ENCODE assay signal across 21 mouse cellular contexts in genomic region chr12:65771531-65771930, GRCm38 (mm10).
DNase-seq lines count a peak whose midpoint lies in the region; ATAC-seq and TF ChIP-seq lines count a peak whose summit lies in the region.
"Had no signal": no experiment of that assay in that cellular context is flagged by ENCODE, and none has a peak within 500 bp of the region (broad histone marks: within the 10 kb centered on the region; RNA-seq: fewer than 3 reads in every experiment).

No protein-coding gene starts in this region.

- no peak overlapping the region for H3K4me3 ChIP-seq in forebrain, embryonic 14.5 days (ENCODE audit: low read depth, low read length)
- H3K4me3 ChIP-seq in forebrain, embryonic 12.5 days (replicated peaks) = no peak overlapping the region
- H3K4me3 ChIP-seq in left cerebral cortex, adult 2 months = no peak overlapping the region
- no peak overlapping the region for H3K4me3 ChIP-seq in embryonic facial prominence, embryonic 14.5 days (ENCODE audit: low read depth, low read length)
- H3K4me3 ChIP-seq: embryonic facial prominence, embryonic 15.5 days; gastrocnemius, adult 2 months; heart, embryonic 13.5 days; limb, embryonic 13.5 days; liver, embryonic 13.5 days; midbrain, embryonic 10.5 days had no signal

- no peaks in the 10 kb centered on the region for H3K9me3 ChIP-seq in forebrain, embryonic 14.5 days (replicated peaks; ENCODE audit: control insufficient read depth, low read length)
- no peaks in the 10 kb centered on the region for H3K9me3 ChIP-seq in forebrain, embryonic 12.5 days
- no peaks in the 10 kb centered on the region for H3K9me3 ChIP-seq in embryonic facial prominence, embryonic 14.5 days (ENCODE audit: control insufficient read depth, low read length)
- H3K9me3 ChIP-seq: embryonic facial prominence, embryonic 15.5 days; heart, embryonic 13.5 days; limb, embryonic 13.5 days; liver, embryonic 13.5 days had no signal

- peak; percentile 2 for DNase-seq in cerebellum, adult 9-10 months
- DNase-seq in cerebellum, adult 8-10 months = no peak
- DNase-seq in forebrain, embryonic 14.5 days (ENCODE audit: low spot score) = peak; percentile 23
- peak; percentile 17 for DNase-seq in left cerebral cortex, postnatal 4 days
- DNase-seq in left cerebral cortex, adult 2 months (ENCODE audit: extremely low spot score in 1 of 2, low spot score in 2 of 2) = no peak
- peak; percentile 2 for DNase-seq in embryonic facial prominence, embryonic 14.5 days (ENCODE audit: low spot score)
- no peak for DNase-seq in adrenal gland, postnatal 36 days
- DNase-seq: adrenal gland, adult 8-10 months; gastrocnemius, adult 2 months; heart, postnatal 36 days; kidney, adult 9 months; liver, embryonic 13.5 days; thymus, adult 2 months had no signal

- WGBS in forebrain, embryonic 14.5 days = 68% methylated on average over 6 of the region's 6 CpGs
- WGBS in forebrain, embryonic 12.5 days = 84% methylated on average over 6 of the region's 6 CpGs
- 76% methylated on average over 6 of the region's 6 CpGs for WGBS in embryonic facial prominence, embryonic 14.5 days

- H3K4me2 ChIP-seq in forebrain, embryonic 14.5 days (ENCODE audit: low read length) = no peak overlapping the region
- no peak overlapping the region for H3K4me2 ChIP-seq in forebrain, embryonic 12.5 days
- no peak overlapping the region for H3K4me2 ChIP-seq in embryonic facial prominence, embryonic 14.5 days (ENCODE audit: low read depth, low read length)
- H3K4me2 ChIP-seq: embryonic facial prominence, embryonic 15.5 days; heart, embryonic 13.5 days; hindbrain, embryonic 14.5 days; limb, embryonic 13.5 days; liver, embryonic 13.5 days had no signal

- intact Hi-C loops in left cerebral cortex, postnatal 4 days (cut with DNase I) = no loop called here
- intact Hi-C loops in left cerebral cortex, adult 2 months (cut with DNase I) = no loop called here

- no peak for TF ChIP-seq CTCF in left cerebral cortex, adult 2 months (IDR thresholded peaks at IDR 0.05)

- no peaks in the 10 kb centered on the region for H3K36me3 ChIP-seq in forebrain, embryonic 14.5 days (ENCODE audit: control insufficient read depth, insufficient read depth, low read length)
- H3K36me3 ChIP-seq in forebrain, embryonic 12.5 days (replicated peaks) = no peaks in the 10 kb centered on the region
- no peaks in the 10 kb centered on the region for H3K36me3 ChIP-seq in embryonic facial prominence, embryonic 14.5 days (ENCODE audit: control insufficient read depth, insufficient read depth, low read length)
- H3K36me3 ChIP-seq: embryonic facial prominence, embryonic 15.5 days; heart, embryonic 13.5 days; limb, embryonic 13.5 days; liver, embryonic 13.5 days; midbrain, embryonic 10.5 days had no signal

- no peak for ATAC-seq in forebrain, embryonic 14.5 days
- ATAC-seq in forebrain, embryonic 12.5 days (ENCODE audit: low FRiP score) = no peak
- ATAC-seq in embryonic facial prominence, embryonic 14.5 days (ENCODE audit: low read depth) = no peak

- no peaks in the 10 kb centered on the region for H3K4me1 ChIP-seq in forebrain, embryonic 14.5 days (ENCODE audit: control insufficient read depth, insufficient read depth, low read length)
- no peaks in the 10 kb centered on the region for H3K4me1 ChIP-seq in forebrain, embryonic 12.5 days
- no peaks in the 10 kb centered on the region for H3K4me1 ChIP-seq in embryonic facial prominence, embryonic 14.5 days (ENCODE audit: control insufficient read depth, insufficient read depth, low read length)
- H3K4me1 ChIP-seq: embryonic facial prominence, embryonic 15.5 days; heart, embryonic 13.5 days; limb, embryonic 13.5 days; liver, embryonic 13.5 days; midbrain, embryonic 10.5 days had no signal

- no peak overlapping the region for H3K27ac ChIP-seq in forebrain, embryonic 14.5 days (ENCODE audit: low read depth, low read length)
- H3K27ac ChIP-seq in forebrain, embryonic 12.5 days = no peak overlapping the region
- H3K27ac ChIP-seq in left cerebral cortex, adult 2 months = no peak overlapping the region
- no peak overlapping the region for H3K27ac ChIP-seq in embryonic facial prominence, embryonic 14.5 days (replicated peaks; ENCODE audit: low read depth, low read length)
- H3K27ac ChIP-seq: embryonic facial prominence, embryonic 15.5 days; gastrocnemius, adult 2 months; heart, embryonic 13.5 days; hindbrain, embryonic 14.5 days; limb, embryonic 13.5 days; liver, embryonic 13.5 days; macrophage; midbrain, embryonic 10.5 days had no signal

- no peaks in the 10 kb centered on the region for H3K27me3 ChIP-seq in forebrain, embryonic 14.5 days (replicated peaks; ENCODE audit: control insufficient read depth, insufficient read depth, low read length)
- H3K27me3 ChIP-seq in forebrain, embryonic 12.5 days = no peaks in the 10 kb centered on the region
- no peaks in the 10 kb centered on the region for H3K27me3 ChIP-seq in embryonic facial prominence, embryonic 14.5 days (replicated peaks; ENCODE audit: control insufficient read depth, insufficient read depth, low read length)
- H3K27me3 ChIP-seq: CH12.LX; embryonic facial prominence, embryonic 15.5 days; heart, embryonic 13.5 days; limb, embryonic 13.5 days; liver, embryonic 13.5 days had no signal

- H3K9ac ChIP-seq in forebrain, embryonic 14.5 days (ENCODE audit: low read length) = no peak overlapping the region
- no peak overlapping the region for H3K9ac ChIP-seq in forebrain, embryonic 12.5 days
- H3K9ac ChIP-seq in embryonic facial prominence, embryonic 14.5 days (ENCODE audit: low read depth, low read length) = no peak overlapping the region
- H3K9ac ChIP-seq: embryonic facial prominence, embryonic 15.5 days; heart, embryonic 13.5 days; hindbrain, embryonic 14.5 days; limb, embryonic 13.5 days; liver, embryonic 13.5 days had no signal

Comparison
In these comparisons a context has a peak if more than half of its experiments do, and no peak if none do; other contexts are left out.
1. DNase-seq: peak in cerebellum, adult 9-10 months (single experiment), forebrain, embryonic 14.5 days (single experiment), left cerebral cortex, postnatal 4 days (single experiment) and embryonic facial prominence, embryonic 14.5 days (single experiment); none in cerebellum, adult 8-10 months (single experiment), left cerebral cortex, adult 2 months (0 of 2) and adrenal gland, postnatal 36 days (0 of 2).